Mouse (Mus musculus) neutrophil, adult 5-6 weeks (primary cell): ENCODE results near the gene Cntnap2. TPM values are rescaled to one million over a fixed set of nuclear protein-coding genes. Genes with fewer than 3 reads are reported as not detected.
A peak's percentile ranks its signal among the peaks of the same experiment; 100 is the strongest.

Experiments used
- ATAC-seq: fragments of 151-379, 151-347 bp; 2 replicates; pipeline ENCODE4 v1.8.0; 2017; ENCODE audit warnings: mild to moderate bottlenecking, moderate TSS enrichment; ENCODE audit not compliant: insufficient number of reproducible peaks, poor library complexity, low FRiP score, severe bottlenecking; ENCODE audit errors: extremely low read depth
- total RNA-seq: library from RNA; stranded (forward); fragments of 200-1000 nt; gene quantifications from 2 replicates; pipeline ENCODE4 v1.2.3, GENCODE M21; 2017

Gene Cntnap2
- total RNA-seq, 1 experiment from 2014 or later: not detected

DNA sequence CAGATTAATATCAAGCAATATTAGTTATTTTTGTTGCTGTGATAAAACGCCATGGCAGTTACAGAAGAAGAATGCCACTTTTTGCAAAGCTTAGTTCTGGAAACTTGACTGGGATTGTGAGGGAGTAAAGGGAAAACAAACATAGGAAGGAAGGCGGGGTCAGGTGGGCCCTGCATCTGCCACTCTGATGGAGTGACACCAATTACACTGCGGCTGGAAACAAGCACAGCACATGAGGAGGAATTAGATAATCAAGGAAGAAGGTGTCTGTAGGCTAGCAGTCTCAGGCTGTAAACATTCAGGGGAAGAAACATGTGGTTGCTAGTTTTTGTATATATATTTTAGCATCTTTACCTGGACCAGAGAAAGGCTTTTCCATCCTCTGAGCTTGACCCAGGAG is 2233.3 kb downstream of the Cntnap2 start:
- no peak for ATAC-seq

DNA sequence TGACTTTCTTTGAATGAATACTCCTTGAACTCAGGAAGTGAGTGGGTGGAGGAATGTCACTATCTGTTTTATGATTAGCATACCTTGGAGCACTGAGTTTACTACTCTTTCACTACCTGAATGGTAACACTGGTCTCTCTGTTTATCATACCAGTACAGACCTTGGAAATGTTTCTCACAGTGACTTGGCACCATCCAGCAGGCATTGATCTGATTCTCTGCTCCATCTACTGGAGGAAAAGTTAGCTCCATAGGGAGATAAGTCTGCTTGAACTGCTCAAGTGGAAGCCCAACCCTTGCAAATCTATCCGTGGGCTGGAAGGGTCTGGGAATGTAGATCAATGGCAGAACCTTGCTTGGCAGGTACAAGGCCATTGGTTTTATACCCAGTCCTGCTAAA is 2235.3 kb downstream of the Cntnap2 start:
- ATAC-seq: no peak

DNA sequence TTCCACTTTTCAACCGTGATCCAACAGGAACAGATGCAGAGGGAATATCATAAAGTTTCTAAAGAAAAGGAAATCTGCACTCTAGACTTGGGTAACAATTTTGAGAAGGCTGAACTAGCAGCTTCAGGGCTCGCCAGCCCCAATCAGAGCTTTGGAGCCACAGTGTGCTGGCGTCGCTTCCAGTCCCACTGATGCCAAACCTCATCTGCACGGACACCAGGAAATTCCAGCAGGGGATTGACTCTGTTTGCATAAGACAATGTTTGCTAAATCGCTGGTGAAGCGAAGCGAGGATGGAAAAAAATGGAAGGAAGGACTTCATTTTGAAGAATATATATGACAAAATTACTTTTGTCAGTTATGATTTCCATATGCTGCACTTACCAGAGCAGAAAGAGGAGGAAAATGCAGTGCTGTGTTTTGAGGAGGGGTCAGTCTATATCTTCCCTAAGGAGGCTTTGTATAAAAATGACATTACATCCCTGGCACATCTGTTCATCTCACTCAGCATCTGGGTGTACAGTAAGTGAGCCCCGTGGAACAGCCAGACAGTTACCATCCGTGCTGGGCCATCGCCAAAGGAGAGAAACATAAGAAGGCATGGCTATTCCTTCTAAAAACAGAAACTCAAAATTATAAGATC is 2245.8 kb downstream of the Cntnap2 start:
- no peak for ATAC-seq

DNA sequence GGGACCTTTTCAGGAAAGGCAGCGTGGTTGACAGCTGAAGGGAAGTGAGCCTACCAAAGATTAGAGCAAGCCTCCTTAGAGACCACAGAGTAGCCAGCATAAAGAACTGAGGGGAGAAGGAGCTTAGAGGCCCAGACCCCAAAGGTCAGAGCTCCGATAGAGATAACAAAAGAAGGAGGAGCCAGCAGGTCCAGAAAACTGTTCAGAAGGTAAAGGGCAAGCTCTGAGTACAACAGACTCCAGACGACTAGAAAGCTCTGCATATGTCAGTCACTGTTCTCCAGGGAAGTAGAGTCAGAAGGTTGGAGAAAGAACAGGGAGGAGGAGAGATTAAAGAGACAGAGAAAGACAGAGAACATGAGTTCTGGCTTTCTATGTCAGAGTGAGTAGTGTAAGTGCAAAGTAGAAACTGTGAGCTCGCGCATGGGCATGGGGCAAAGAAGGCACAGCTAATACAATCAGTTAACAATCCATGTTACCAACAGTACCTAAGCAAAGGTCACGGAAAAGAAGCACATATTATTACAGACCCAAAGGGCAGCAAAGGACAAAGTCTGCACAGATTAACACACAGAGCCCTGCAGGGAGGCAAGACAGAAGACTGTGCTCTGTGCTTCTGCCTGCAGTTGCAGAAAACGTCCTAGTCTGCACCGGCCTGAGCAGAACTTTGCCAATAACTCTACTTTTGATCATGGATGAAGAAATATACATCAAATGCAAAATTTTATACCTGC is 2247.1 kb downstream of the Cntnap2 start:
- no peak for ATAC-seq

DNA sequence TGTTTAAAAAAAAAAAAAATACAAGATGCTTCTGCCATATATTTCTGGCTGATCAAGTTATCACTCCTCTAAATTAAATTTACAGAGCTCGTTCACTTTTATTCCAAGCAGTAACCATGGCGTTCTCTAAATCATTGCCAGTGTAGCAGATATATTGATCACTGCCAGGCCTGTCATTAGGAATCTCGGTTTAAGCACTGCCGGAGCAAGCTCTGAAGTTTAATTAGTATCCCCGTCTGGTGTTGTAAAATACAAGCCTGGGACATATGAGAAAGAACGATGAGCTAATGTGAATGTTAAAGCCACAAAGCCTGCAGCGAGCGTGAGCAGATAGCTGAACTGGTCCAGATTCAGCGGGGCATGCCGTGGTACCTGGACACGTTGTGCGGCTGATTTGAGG is 2247.8 kb downstream of the Cntnap2 start:
- ATAC-seq: no peak

DNA sequence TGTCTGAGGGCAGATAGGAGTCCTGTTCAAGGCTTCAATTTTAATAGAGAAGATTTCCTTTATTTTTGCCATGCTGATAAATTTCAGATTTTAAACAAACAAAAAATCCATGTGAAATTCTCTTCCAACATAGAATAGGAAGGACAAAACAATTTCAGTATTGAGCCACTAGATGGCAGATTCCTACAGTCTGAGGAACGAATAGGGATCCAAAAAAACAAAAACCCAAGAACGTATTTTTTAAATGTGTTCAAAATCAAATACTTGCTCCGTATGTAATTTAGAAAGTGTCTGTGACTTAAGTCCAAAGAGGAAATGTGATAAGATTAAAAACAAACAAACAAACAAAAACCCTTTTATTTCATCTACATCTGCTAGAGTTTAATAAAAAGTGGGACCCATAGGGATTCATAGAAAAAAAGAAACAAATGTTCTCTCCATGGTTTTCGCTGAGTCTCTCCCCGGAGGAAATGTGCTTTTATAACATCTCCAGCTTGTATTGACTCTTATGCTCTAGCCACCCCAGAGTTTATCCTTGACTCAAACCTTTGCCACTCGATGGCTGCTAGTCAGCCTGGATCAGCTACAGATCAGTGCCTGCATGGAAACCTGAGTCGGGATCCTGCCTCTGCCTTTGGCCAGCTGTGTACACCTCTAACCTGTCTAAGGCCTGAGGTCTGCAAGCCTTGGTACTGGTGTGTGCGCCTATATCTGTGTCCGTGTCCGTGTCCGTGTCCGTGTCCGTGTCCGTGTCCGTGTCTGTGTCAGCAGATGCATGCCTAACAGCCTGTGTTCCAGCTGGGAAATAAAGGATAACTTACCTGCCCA is 2255.6 kb downstream of the Cntnap2 start:
- ATAC-seq: 0 out of 2 replicates have a peak, but pooled peaks have one; percentile 36

DNA sequence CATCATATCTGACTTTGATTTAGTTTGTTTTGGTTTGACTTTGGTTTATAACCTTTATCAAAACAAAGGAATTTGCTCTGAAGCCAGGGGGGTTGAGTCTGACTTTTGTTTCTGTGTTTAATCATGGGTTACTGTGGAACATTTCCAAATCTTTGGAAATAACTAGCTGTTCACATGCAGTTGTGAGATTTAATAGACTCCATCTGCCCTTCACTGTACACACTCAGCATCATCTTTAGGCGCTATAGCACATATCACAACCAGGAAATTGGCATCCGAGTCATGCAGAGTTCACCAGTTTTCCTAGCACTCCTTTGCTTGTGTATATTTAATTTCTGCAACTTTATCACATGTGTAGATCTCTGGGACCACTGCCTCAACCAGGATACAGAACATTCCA is 2256.3 kb downstream of the Cntnap2 start:
- no peak for ATAC-seq

DNA sequence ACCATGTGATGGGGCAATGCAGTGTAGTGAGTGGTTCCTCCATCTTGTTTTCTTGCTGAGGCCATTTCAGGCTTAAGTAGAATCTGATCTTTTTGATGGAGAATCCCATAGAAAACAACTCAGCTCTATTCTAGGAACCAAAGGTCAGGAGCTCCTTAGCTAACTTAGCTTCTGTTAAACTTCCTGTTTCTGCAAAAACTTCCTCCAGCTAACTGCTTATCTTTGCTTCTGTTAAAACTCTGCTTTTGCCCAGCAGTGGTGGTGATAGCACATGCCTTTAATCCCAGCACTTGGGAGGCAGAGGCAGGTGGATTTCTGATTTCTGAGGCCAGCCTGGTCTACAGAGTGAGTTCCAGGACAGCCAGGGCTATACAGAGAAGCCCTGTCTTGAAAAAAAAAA is 2258.1 kb downstream of the Cntnap2 start:
- no peak for ATAC-seq

DNA sequence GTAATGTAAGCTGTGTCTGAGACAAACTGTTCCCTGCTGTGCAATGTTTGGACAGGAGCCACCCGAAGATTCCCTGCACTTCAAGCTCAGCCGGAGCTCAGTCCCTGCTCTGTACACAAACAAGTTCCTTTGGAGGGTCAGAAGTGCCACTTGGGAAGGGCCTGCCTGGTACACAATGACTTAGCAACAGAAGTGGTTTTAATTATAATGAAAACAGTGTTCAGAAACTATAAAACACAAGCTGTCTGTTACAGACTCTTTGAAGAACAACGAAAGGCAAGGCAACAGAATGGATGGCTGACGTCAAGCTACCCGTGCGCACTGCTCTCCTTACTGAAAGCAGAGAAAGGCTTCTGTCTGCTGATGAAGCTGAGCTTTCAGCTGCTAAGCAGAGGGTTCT is 2259.5 kb downstream of the Cntnap2 start:
- ATAC-seq: no peak

DNA sequence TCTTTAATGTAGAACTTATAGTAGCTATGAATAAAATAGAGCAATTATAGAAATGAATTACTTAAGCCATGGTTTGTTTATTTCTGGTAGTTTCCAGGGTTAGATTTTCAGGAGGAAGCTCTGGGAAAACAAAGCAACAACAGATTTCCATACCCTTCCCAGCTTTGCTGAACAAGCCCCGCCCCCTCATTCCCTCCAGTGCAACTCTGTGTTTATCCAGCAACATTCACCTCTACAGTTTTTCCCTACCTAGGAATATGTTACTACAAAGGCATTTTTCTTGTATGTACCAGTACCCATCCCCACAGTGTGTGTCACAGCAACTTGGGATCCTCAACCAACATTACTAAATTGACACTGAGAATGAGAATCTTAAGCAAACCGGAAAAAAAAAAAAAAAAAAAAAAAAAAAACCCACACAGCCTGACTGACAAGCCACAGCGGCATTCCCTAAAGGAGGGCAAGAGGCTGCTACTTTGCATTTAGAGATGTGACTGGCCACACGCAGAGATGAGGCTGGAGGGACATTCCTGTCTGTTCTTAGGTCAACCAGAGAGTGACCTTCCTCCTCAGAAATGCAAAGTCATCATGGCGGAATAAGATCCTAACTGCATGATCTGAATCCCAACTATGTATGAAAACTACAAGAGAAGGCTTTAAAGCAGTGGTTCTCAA is 2260.3 kb downstream of the Cntnap2 start:
- ATAC-seq: no peak

DNA sequence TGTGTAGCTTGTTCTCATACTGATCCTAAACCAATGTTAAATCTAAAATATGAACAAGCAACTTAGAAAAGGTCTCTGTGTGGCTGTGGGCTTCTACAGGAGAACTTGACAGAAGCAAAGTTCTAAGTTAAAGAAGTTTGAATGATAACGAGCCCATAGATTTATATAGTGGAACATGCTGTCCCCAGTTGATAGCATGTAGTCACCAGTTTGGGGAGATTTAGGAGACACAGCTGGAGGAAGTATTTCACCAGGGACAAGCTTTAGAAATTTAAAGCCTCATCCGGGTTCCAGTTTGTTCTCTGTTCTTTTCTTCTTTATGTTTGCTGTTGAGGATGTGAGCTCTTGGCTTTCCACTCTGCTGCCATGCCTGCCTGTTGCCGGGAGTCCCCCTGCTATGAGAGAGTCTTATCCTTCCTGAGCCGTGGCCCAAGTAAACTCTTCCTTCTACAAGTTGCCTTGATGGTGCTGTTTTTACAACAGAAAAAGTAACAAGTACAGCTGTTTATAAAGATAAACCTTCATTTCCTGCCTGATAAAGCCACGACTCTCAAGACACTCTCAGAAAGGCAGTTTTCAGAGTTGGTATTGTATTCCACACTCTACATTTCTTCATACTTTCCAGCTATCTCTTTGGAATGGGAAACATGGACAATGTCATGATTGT is 2264.1 kb downstream of the Cntnap2 start:
- ATAC-seq: no peak

DNA sequence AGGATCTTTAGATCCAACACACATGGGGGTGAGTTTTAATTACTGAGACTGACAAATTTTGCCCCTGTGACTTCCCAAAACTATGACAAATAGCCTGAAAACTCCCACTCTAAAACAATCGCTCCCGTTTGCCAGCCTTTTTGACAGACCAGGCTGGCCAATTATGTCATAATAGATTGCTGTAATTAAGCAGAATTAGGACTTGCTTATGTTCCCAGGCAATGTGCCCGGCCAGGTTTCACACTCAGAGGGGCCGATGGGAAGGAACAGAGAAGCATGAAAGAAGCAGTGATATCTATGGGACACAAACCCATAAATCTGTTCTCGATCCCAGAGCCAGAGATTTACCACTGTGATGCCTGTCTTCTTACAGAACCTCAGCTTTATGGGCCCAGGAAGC is 2264.7 kb downstream of the Cntnap2 start:
- no peak for ATAC-seq

DNA sequence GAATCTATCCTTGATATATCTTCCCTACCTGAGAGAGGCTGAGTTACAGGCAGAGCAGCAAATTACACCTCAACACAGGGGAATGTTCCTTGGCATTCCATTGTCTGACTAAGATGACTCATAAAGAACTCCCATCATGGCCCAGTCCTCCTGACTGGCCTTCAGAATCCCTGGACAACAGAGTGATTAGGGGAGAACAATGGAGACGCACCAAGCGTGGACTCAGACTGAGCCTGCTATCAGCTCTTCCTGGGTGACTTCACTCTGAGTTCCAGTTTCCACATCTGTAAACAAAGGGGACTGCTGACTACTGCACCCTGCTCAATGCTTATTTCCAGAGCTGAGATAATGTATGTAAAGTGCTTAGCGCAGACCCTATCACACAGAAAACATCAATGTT is 2269.1 kb downstream of the Cntnap2 start:
- ATAC-seq: no peak

DNA sequence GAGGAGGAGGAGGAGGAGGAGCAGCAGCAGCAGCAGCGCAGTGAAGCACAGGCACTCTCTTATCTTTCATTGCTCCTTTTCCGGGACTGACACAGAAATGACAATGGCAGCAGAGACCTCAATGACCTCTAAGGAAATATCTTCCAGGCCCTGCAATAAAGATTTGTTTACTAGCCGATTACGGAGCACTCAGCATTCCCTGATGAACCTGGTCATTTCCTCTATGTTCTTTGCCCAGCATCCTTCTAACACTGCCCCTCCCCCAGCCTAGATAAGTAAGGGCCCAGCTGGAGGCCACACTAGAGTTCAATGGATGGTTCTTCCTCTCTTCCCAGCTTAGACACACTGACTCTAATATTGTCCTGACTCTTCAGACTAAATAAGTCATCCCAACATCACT is 2270.1 kb downstream of the Cntnap2 start:
- no peak for ATAC-seq

DNA sequence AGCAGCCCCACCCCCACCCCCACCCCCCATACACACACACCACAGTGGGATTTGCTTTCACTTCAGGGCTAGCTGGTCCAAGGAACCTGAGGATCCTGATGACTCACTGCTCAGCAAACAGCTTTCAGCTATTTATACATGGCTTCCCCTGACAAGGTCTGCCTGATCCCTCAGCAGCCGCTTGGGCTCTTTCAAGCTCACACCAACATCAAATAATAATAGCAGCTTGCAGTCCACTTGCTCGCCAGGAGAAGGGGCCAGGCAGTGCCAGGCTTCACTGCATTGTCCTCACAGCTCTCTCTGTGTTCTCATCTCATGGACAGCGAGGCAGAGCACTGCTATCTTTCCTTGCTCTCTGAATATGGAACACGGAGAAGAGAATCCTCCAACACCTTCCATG is 2273.9 kb downstream of the Cntnap2 start:
- ATAC-seq: no peak

DNA sequence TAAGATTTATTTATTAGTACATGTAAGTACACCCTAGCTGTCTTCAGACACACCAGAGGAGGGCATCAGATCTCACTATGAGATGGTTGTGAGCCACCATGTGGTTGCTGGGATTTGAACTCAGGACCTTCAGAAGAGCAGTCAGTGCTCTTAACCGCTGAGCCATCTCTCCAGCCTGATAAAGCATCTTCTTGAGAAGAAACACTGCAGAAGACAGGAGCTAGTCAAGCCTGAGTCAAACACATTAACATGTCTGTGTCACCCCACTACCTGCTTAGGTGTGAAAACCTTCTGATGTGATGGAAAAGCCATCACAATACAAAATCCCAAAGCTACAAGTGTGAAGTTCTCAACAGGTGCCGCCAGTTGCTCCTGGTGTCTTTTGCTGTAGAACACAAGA is 2275.2 kb downstream of the Cntnap2 start:
- ATAC-seq: no peak

DNA sequence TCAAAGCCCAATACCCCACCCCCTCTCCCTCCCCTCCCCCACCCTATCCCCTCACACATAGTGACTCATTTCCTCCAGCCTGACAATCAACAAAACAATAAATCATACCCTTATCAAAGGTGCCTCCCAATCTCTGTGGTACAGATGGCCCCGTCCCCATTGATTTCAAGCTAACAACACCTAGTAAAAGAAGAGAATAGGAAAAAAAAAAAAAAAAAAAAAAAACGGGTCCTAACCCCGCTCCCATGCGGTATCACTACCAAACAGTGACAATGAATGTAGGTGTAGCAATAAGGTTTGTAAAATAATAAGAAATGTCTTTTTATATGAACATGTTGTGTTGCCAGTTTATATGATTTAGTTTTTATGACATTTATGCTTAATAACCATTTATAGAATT is 2278.1 kb downstream of the Cntnap2 start:
- no peak for ATAC-seq

DNA sequence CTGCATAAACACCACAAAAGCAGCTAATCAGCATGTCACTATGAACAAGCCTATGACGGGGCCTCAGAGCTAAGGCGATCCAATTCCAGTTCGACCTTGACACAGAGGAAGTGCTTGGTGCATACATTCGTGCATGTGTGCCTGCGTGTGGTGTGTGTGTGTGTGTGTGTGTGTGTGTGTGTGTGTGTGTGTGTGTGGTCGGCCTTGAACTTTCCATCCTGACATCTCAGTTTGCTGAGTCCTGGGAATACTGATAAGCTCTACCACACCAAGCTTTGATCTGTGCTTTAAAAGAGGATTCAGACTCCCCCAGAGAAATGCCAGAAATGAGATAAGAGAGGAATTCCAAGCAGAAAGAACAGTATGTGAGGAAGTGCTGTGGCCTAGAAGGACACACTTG is 2279.0 kb downstream of the Cntnap2 start:
- no peak for ATAC-seq
